Mouse (Mus musculus) embryonic fibroblast, embryonic 13.5 days (primary cell): ENCODE results near the gene Poldip2.
"Not testable (repeated sequence)": the region's sequence is repeated elsewhere in the genome, so short reads cannot be mapped to it uniquely, and the experiment has no call there.

Experiments
- CTCF ChIP-seq: IDR thresholded peaks from 2 replicates; pipeline ENCODE4 v1.5.1; 2011; ENCODE audit warnings: mild to moderate bottlenecking, control low read depth, low read length, moderate library complexity, borderline replicate concordance; ENCODE audit not compliant: insufficient read depth
- POLR2A ChIP-seq: IDR thresholded peaks from 2 replicates; pipeline ENCODE4 v1.6.1; 2011; ENCODE audit warnings: low read depth, mild to moderate bottlenecking, control low read depth, low read length, moderate library complexity

DNA sequence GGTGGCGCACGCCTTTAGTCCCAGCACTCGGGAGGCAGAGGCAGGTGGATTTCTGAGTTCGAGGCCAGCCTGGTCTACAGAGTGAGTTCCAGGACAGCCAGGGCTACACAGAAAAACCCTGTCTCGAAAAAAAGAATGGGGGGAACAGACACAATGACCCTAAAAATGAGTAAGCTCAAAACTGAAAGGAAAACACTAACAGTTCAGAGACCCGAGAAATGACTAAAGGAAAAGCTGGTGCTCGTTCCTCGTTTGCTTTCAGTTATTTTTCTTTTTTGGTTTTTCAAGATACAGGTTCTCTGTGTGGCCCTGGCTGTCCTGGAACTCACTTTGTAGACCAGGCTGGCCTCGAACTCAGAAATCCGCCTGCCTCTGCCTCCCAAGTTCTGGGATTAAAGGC, 19.5 kb downstream of the Poldip2 start:
- TF ChIP-seq POLR2A, CTCF: not testable (repeated sequence)
